Mouse (Mus musculus): Measurements from ENCODE around the gene Chtf18.

- no peak for TF ChIP-seq EP300 (IDR thresholded peaks at IDR 0.05; ENCODE audit: low read depth in 1 of 2, low read length in 2 of 2)
- TF ChIP-seq CTCF (IDR thresholded peaks at IDR 0.05 in 2 of 3, conservative IDR thresholded peaks at IDR 0.05 in 1 of 3; ENCODE audit: control insufficient read depth in 1 of 3, insufficient read depth in 1 of 3, low read depth in 2 of 3, low read length in 3 of 3, poor library complexity in 1 of 3, severe bottlenecking in 1 of 3), result no peak
- TF ChIP-seq ZMIZ1 (IDR thresholded peaks at IDR 0.05; ENCODE audit: low read depth, low read length), result no peak
- TF ChIP-seq USF1 (IDR thresholded peaks at IDR 0.05; ENCODE audit: low read depth, low read length), result no peak
- no peak for TF ChIP-seq RCOR1 (IDR thresholded peaks at IDR 0.05; ENCODE audit: low read depth, low read length)
- TF ChIP-seq POLR2A (IDR thresholded peaks at IDR 0.05; ENCODE audit: control insufficient read depth in 1 of 2, insufficient read depth in 1 of 2, low read depth in 1 of 2, low read length in 2 of 2, poor library complexity in 1 of 2), result no peak
- no peak for TF ChIP-seq NELFE (IDR thresholded peaks at IDR 0.05; ENCODE audit: low read depth, low read length)
- no peak for TF ChIP-seq KAT2A (conservative IDR thresholded peaks at IDR 0.05; ENCODE audit: low read depth, low read length)
- TF ChIP-seq CHD2 (IDR thresholded peaks at IDR 0.05; ENCODE audit: low read length), result no peak
- no peak for TF ChIP-seq GABPA (IDR thresholded peaks at IDR 0.05; ENCODE audit: low read depth, low read length)
- no peak for TF ChIP-seq HCFC1 (IDR thresholded peaks at IDR 0.05; ENCODE audit: low read depth, low read length)
- TF ChIP-seq SIN3A (IDR thresholded peaks at IDR 0.05; ENCODE audit: low read length), result no peak
Observed at GRCm38 (mm10) chr17:25775318-25776062, 48.3 kb upstream of the Chtf18 start.
